Mouse (Mus musculus) macrophage (primary cell): ENCODE results near the gene Srd5a2. TPM values are rescaled to one million over a fixed set of nuclear protein-coding genes. Genes with fewer than 3 reads are reported as not detected.

ENCODE experiments used
- H3K27ac ChIP-seq: fragments of 350-480 bp; formaldehyde crosslinking; 2 replicates; pipeline ENCODE4 v1.9.0; 2021
- H3K36me3 ChIP-seq: fragments of 350-480 bp; formaldehyde crosslinking; 2 replicates; pipeline ENCODE4 v1.9.0; 2021; ENCODE audit errors: inconsistent target
- H3K4me3 ChIP-seq: fragments of 350-480 bp; formaldehyde crosslinking; 2 replicates; pipeline ENCODE4 v1.9.0; 2021; ENCODE audit errors: inconsistent target
- H3K79me2 ChIP-seq: fragments of 350-480 bp; formaldehyde crosslinking; 2 replicates; pipeline ENCODE4 v1.9.0; 2021; ENCODE audit errors: inconsistent target
- WGBS: methylation state at CpG from one replicate; pipeline ENCODE4 v1.1.7; 2026; ENCODE audit warnings: inconsistent platforms; ENCODE audit not compliant: missing documents; 5-methylcytosine and 5-hydroxymethylcytosine counted together
- polyA plus RNA-seq: library from polyadenylated mRNA; stranded (reverse); fragments of 250-400 nt; gene quantifications from 3 replicates; pipeline ENCODE4 v1.2.4, GENCODE M21; 2018; ENCODE audit warnings: inconsistent platforms

The Srd5a2 gene
- polyA plus RNA-seq, 1 experiment from 2014 or later, result not detected

- 91% methylated on average over 6 of the region's 6 CpGs for whole genome bisulfite sequencing
- H3K36me3 ChIP-seq, result no peaks in the 10 kb centered on the region
- H3K79me2 ChIP-seq, result no peaks in the 10 kb centered on the region
- no peak overlapping the region for H3K27ac ChIP-seq
- H3K4me3 ChIP-seq, result no peak overlapping the region
Measured at GRCm38 (mm10) chr17:74015128-74015527, 32.6 kb downstream of the Srd5a2 start.

DNA sequence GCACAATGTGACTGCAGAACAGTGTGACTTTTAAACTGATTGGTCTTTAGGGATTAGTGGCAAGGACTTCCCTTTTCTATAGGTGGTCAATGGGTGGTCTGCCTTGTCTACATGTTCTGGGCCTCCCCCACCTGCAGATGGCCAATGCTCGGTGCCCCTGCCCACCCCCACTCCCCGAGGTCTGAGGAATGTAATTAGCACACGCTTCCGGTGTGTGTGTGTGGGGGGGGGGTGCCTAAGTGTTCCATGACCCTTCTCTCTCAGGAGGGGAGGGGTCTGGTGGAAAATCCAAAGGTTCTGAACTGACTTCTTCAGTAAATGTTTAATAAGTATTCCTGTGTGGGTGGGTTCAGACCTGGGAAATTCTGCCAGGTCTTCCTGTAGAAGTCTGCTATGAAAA is 39.0 kb downstream of the Srd5a2 start:
- Histone ChIP-seq H3K79me2 (no peaks in the 10 kb centered on the region), H3K36me3 (no peaks in the 10 kb centered on the region), H3K27ac (no peak overlapping the region), H3K4me3 (no peak overlapping the region)
- WGBS, result 83% methylated on average over 4 of the region's 4 CpGs

DNA sequence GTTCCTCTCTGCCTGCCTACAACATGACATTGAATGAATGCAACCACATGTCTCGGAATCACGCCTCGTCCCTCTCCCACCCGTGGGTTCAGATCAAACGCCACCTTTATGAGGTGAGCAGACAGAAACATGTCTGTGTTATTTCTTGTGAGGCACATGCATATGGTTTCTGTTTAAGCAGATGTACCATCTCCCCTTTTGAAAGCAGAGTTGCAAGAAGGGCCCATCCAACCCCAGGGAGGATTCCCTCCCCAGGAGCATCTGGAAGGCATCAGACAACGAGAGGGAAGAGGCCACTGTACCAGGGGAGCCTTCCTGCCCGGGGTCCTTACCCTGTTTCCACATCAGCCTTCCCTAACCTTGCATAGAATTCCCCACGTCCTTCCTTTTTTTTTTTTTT is 40.7 kb downstream of the Srd5a2 start:
- H3K4me3 ChIP-seq, result no peak overlapping the region
- 82% methylated on average over 8 of the region's 8 CpGs for WGBS
- no peaks in the 10 kb centered on the region for H3K79me2 ChIP-seq
- no peak overlapping the region for H3K27ac ChIP-seq
- no peaks in the 10 kb centered on the region for H3K36me3 ChIP-seq

DNA sequence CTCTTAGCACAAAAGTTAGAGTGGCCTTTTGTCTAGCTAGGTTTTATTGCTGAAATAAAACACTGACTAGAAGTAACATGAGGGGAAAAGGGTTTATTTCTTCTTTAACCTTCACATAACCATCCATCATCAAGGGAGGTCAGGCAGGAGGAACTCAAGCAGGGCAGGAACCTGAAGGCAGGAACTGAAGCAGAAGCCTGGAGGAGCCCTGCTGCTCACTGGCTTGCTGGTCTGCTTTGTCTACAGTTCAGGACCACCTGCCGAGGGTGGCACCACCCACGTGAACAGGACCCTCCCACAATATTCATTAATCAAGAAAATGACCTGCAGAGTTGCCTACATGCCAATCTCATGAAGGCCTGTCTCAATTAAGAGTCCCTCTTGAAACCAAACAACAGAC is 45.3 kb downstream of the Srd5a2 start:
- H3K36me3 ChIP-seq, result no peaks in the 10 kb centered on the region
- no peak overlapping the region for H3K4me3 ChIP-seq
- no peaks in the 10 kb centered on the region for H3K79me2 ChIP-seq
- H3K27ac ChIP-seq, result no peak overlapping the region
- WGBS, result 86% methylated on average over 2 of the region's 2 CpGs

DNA sequence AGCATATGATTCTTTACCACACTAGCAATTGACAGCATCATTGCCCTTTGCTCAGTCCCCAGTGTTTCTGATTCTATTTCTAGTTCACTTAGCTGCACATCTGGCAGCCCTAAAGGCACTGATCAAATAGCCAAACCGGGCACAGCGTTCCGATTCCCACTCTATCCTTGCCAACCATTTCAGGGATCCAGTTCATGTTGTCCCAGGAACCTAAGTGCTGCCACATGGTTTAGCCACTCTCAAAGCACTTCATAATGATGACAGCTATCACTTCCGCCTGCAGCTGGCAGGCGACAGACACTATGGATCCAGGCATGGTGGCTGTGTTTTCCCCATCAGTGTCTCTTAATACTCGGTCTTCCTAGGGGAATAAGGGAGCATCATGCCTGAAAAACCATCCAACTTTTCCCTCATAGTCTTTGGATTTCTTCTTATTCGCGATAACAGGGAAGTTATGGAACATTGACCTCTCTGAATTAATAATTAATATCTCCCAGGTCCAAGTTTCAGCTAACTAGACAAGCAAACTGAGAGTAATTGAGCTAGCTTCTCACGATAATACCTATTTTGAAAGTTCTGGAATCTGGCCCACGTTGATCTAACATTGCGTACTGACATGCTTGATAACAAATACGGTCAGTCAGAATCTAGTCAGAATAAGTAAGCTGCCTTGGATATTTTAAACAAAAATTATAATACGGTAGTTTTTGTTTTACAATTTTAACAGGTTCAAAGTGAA is 51.6 kb downstream of the Srd5a2 start:
- no peaks in the 10 kb centered on the region for H3K79me2 ChIP-seq
- WGBS, result 94% methylated on average over 13 of the region's 13 CpGs
- H3K27ac ChIP-seq, result no peak overlapping the region
- H3K4me3 ChIP-seq, result no peak overlapping the region
- H3K36me3 ChIP-seq, result no peaks in the 10 kb centered on the region

DNA sequence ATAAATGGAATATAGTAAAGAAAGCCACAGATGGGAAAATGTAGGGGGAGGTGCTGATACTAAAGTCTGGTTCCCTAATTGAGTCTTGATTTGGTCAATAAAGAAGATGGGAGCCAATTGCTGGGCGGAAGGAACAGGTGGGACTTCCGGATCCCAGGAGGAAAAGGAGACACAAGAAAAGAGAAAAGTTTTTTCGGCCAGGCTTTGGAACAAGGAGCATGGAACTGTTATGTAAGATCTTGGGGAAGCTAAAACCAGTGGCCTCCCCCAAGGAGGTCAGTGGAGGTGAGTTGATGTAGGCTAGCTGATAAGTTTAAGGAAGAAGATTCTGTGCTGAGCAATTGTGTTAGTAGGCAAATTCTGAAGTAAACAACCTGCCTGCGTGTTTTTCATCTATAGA is 56.5 kb downstream of the Srd5a2 start:
- H3K27ac ChIP-seq, result no peak overlapping the region
- H3K4me3 ChIP-seq, result no peak overlapping the region
- WGBS, result 92% methylated on average over 4 of the region's 4 CpGs
- no peaks in the 10 kb centered on the region for H3K36me3 ChIP-seq
- no peaks in the 10 kb centered on the region for H3K79me2 ChIP-seq

GRCm38 (mm10) chr17:73986571-73986970 is 61.1 kb downstream of the Srd5a2 start:
- no peaks in the 10 kb centered on the region for H3K36me3 ChIP-seq
- no peak overlapping the region for H3K27ac ChIP-seq
- WGBS, result 95% methylated on average over 2 of the region's 2 CpGs
- no peak overlapping the region for H3K4me3 ChIP-seq
- H3K79me2 ChIP-seq, result no peaks in the 10 kb centered on the region

DNA sequence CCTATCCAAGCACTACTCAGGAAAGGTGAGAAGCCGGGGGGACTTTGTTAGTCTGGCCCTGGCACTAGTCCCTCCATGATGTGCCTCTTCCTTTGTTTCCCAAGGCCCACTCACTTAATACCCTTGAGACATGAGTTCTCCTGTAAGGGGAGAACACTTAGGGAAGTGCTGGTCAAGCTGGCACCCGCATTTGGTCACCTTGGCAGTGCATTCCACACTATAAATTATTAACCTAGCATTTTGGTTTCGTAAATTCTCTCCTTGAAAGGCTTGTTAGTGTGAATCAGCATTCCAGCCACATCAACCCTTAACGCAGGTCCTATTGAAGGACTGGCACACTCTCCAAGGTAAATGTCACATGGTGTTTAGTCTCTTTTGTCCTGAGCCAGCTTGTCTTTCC is 61.8 kb downstream of the Srd5a2 start:
- Histone ChIP-seq H3K36me3 (no peaks in the 10 kb centered on the region), H3K4me3 (no peak overlapping the region), H3K79me2 (no peaks in the 10 kb centered on the region), H3K27ac (no peak overlapping the region)
- WGBS, result 93% methylated on average over 4 of the region's 4 CpGs

DNA sequence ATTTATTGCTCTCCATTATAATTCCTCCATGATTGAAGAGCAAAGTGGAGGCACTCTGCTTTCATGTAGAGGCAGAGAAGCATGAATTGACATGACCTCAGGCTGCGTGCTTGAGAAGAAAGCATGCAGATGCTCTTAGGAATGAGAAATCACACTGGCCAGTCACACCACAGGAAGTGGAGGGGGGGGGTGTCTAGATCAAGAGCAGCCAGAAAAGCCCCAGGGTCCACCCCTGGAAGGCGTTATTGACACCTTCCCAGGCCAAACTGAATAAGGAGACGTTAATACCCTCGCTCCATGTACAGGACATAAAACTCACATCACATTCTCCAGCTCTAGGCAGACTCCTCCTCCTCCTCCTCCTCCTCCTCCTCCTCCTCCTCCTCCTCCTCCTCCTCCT is 63.2 kb downstream of the Srd5a2 start:
- Histone ChIP-seq H3K27ac (no peak overlapping the region), H3K4me3 (no peak overlapping the region), H3K36me3 (no peaks in the 10 kb centered on the region), H3K79me2 (no peaks in the 10 kb centered on the region)
- 67% methylated on average over 2 of the region's 4 CpGs for WGBS

DNA sequence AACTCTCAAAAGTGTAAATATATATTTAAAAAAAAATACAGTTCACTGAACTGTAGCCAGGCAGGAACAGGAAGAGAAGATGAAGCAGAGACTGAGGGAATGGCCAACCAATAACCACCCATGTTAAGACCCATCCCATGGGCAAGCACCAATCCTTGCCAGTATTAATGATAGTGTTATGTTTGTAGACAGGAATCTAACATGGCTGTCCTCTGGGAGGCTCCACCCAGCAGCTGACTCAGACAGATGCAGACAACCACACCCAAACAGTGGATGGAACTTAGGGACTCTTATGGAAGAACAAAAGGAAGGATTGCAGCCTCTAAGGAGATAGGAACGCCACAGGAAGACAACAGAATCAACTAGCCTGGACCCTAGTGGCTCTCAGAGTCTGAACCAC is 64.8 kb downstream of the Srd5a2 start:
- no peak overlapping the region for H3K27ac ChIP-seq
- H3K79me2 ChIP-seq, result no peaks in the 10 kb centered on the region
- no peak overlapping the region for H3K4me3 ChIP-seq
- 83% methylated on average over 1 of the region's 1 CpGs for WGBS
- no peaks in the 10 kb centered on the region for H3K36me3 ChIP-seq

GRCm38 (mm10) chr17:73976066-73976465 is 71.7 kb downstream of the Srd5a2 start:
- H3K4me3 ChIP-seq, result no peak overlapping the region
- H3K36me3 ChIP-seq, result no peaks in the 10 kb centered on the region
- no peak overlapping the region for H3K27ac ChIP-seq
- H3K79me2 ChIP-seq, result no peaks in the 10 kb centered on the region

- WGBS, result 98% methylated on average over 11 of the region's 11 CpGs
- Histone ChIP-seq H3K36me3 (no peaks in the 10 kb centered on the region), H3K4me3 (no peak overlapping the region), H3K27ac (peak overlapping the region; percentile 97), H3K79me2 (no peaks in the 10 kb centered on the region)
Measured at GRCm38 (mm10) chr17:73972648-73973047, 75.1 kb downstream of the Srd5a2 start.

GRCm38 (mm10) chr17:73971291-73971690 is 76.4 kb downstream of the Srd5a2 start:
- 18% methylated on average over 4 of the region's 4 CpGs for WGBS
- Histone ChIP-seq H3K4me3 (no peak overlapping the region), H3K79me2 (no peaks in the 10 kb centered on the region), H3K27ac (peak overlapping the region; percentile 97), H3K36me3 (no peaks in the 10 kb centered on the region)

DNA sequence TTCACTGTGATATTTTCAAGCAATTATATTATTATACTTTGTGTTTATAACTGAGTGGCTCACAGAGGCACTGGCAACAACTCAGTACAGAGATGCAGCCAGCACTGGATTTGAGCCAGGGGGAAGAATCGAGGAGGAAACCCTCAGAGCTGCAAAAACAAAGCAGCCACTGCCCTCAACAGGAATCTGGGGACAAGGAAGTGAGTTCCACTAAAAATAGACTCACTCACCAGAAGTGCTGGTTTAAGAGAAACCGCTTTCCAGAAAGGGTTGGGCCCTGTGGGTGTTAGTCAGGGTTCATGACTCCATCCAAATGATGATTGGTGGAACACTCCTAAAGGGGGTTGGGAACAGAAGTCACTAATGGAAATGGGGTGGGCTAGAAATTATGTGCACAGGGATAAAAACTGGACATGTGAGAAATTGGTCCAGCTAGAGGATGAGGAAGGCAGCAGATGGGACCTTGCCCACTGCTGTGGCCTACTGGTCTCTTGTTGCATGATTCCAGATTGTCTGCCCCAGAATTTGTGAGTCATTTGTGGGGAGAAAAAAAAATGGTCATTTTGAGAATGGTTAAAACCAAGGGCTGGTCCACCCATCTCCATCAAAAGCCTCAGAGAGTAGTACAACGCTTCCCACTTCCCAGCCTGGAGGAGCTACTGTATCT is 77.2 kb downstream of the Srd5a2 start:
- no peak overlapping the region for H3K4me3 ChIP-seq
- H3K27ac ChIP-seq, result peak overlapping the region; percentile 97
- H3K79me2 ChIP-seq, result no peaks in the 10 kb centered on the region
- WGBS, result 6% methylated on average over 3 of the region's 3 CpGs
- no peaks in the 10 kb centered on the region for H3K36me3 ChIP-seq
